Mouse (Mus musculus): ENCODE data around the gene Pla2g7. TPM values are rescaled to one million over a fixed set of nuclear protein-coding genes. Genes with fewer than 3 reads are reported as not detected.

The Pla2g7 gene
- polyA plus RNA-seq, 1 experiment from 2014 or later = 14.5 TPM

Other genes with a start within 250 kb of the Pla2g7 start
- 9.6 and 9.9 TPM in 2 replicates for gene Adgrf5, start 207.6 kb upstream of the Pla2g7 start, polyA plus RNA-seq (2015; fragmentation: Nextera tagmentation; extraction: Ambion mirVana)
- 0.10 TPM in 1 of 2 replicates, not detected in the other for gene Mep1a, start 65.3 kb upstream of the Pla2g7 start, polyA plus RNA-seq (2015; fragmentation: Nextera tagmentation; extraction: Ambion mirVana)
- 0.43 and 0.50 TPM in 2 replicates for gene Ankrd66, start 24.5 kb upstream of the Pla2g7 start, polyA plus RNA-seq (2015; fragmentation: Nextera tagmentation; extraction: Ambion mirVana)
- 0.60 and 0.70 TPM in 2 replicates for gene Tdrd6, start 62.2 kb downstream of the Pla2g7 start, polyA plus RNA-seq (2015; fragmentation: Nextera tagmentation; extraction: Ambion mirVana)
- 124 and 140 TPM in 2 replicates for gene Slc25a27, start 99.1 kb downstream of the Pla2g7 start, polyA plus RNA-seq (2015; fragmentation: Nextera tagmentation; extraction: Ambion mirVana)
- 8.6 and 8.7 TPM in 2 replicates for gene Cyp39a1, start 99.3 kb downstream of the Pla2g7 start, polyA plus RNA-seq (2015; fragmentation: Nextera tagmentation; extraction: Ambion mirVana)
- 118 and 128 TPM in 2 replicates for gene Rcan2, start 233.3 kb downstream of the Pla2g7 start, polyA plus RNA-seq (2015; fragmentation: Nextera tagmentation; extraction: Ambion mirVana)